Mouse (Mus musculus) R1 (cell line): ENCODE results near the gene Map4k1.

Source experiments
- DNase-seq: peaks from one replicate; pipeline ENCODE4 v3.0.0-alpha.2; 2018; ENCODE audit warnings: low read depth, low spot score

The Map4k1 gene

GRCm38 (mm10) chr7:29026195-29026594 lies 44.3 kb downstream of the Map4k1 start:
- DNase-seq, result no peak

GRCm38 (mm10) chr7:29026811-29027210 lies 45.0 kb downstream of the Map4k1 start:
- DNase-seq, result peak; percentile 95

GRCm38 (mm10) chr7:29028761-29029160 lies 46.9 kb downstream of the Map4k1 start:
- DNase-seq, result peak; percentile 77

GRCm38 (mm10) chr7:29029690-29030656 lies 48.1 kb downstream of the Map4k1 start:
- no peak for DNase-seq

GRCm38 (mm10) chr7:29031641-29032040 lies 49.8 kb downstream of the Map4k1 start:
- DNase-seq, result no peak

- peak; percentile 73 for DNase-seq
These were observed 50.8 kb downstream of the Map4k1 start for GRCm38 (mm10) chr7:29032685-29033084.

GRCm38 (mm10) chr7:29037261-29037660 lies 55.4 kb downstream of the Map4k1 start:
- peak; percentile 83 for DNase-seq

GRCm38 (mm10) chr7:29039604-29039984 lies 57.7 kb downstream of the Map4k1 start:
- DNase-seq, result peak; percentile 94

GRCm38 (mm10) chr7:29039985-29040661 lies 58.3 kb downstream of the Map4k1 start:
- peak; percentile 86 for DNase-seq

GRCm38 (mm10) chr7:29041194-29041593 lies 59.3 kb downstream of the Map4k1 start:
- DNase-seq, result peak; percentile 43

GRCm38 (mm10) chr7:29043016-29043673 lies 61.3 kb downstream of the Map4k1 start:
- no peak for DNase-seq

- DNase-seq, result peak; percentile 82
These were observed 61.8 kb downstream of the Map4k1 start for GRCm38 (mm10) chr7:29043674-29044057.

- DNase-seq, result peak; percentile 95
These were observed 62.5 kb downstream of the Map4k1 start for GRCm38 (mm10) chr7:29044302-29044701.

- DNase-seq, result no peak
These were observed 64.7 kb downstream of the Map4k1 start for GRCm38 (mm10) chr7:29046533-29046932.

- DNase-seq, result peak; percentile 63
These were observed 66.2 kb downstream of the Map4k1 start for GRCm38 (mm10) chr7:29048070-29048469.

- DNase-seq, result no peak
These were observed 66.8 kb downstream of the Map4k1 start for GRCm38 (mm10) chr7:29048615-29049014.

- peak; percentile 70 for DNase-seq
These were observed 68.9 kb downstream of the Map4k1 start for GRCm38 (mm10) chr7:29050797-29051196.

GRCm38 (mm10) chr7:29052821-29053220 lies 71.0 kb downstream of the Map4k1 start:
- DNase-seq, result peak; percentile 84
